Mouse (Mus musculus) mammary gland, adult 2 months (tissue): ENCODE results near the gene BC035044. TPM values are rescaled to one million over a fixed set of nuclear protein-coding genes. Genes with fewer than 3 reads are reported as not detected.

ENCODE experiments used
- polyA plus RNA-seq: library from polyadenylated mRNA; depleted of rRNA; stranded (reverse); fragments of >200 nt; gene quantifications from 2 replicates; pipeline ENCODE4 v1.2.3, GENCODE M21; 2012; ENCODE audit warnings: low replicate concordance; rRNA removed

Gene BC035044
- 2.2 and 4.7 TPM in 2 replicates for polyA plus RNA-seq

DNA sequence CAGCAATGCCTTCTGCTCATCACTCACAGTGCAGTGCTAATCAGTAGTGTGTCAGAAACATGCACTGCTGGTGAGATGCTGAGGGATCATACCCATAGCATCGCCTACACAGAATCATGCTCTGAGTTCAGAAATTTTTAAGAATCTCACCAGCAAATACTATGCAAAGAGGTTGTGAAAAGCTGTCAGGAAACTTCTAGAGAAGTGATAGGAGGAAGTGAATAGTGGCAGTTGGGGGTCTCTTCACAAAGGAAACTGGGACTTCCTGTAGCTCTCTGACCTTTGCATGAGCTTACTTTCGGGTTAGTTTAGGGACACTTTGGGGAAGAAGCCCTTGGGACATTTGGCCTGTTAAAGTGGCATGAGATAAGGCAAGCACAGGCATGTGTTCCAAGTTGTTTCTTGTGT lies at the start of gene BC035044:
Gene BC035044 (minus strand): TSS at position 179 of the 408 bp plus-strand sequence.

DNA sequence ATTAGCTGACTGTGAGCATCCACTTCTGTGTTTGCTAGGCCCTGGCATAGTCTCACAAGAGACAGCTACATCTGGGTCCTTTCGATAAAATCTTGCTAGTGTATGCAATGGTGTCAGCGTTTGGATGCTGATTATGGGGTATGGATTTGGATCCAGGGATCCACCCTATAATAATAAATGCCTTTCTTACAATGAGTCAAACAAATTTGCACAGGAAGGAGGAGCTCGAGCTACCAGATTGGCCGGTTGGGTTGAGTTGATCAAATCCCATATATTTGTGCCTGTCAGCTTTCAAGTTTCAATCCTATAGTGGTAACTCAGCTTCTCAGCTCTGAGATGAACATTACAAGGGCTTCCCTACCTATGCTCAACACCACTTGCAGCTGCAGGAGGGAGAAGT lies 43.2 kb upstream of the BC035044 start, which contains the start of gene Clec2g:
Gene Clec2g (plus strand): TSS at position 301 of the 400 bp plus-strand sequence.

DNA sequence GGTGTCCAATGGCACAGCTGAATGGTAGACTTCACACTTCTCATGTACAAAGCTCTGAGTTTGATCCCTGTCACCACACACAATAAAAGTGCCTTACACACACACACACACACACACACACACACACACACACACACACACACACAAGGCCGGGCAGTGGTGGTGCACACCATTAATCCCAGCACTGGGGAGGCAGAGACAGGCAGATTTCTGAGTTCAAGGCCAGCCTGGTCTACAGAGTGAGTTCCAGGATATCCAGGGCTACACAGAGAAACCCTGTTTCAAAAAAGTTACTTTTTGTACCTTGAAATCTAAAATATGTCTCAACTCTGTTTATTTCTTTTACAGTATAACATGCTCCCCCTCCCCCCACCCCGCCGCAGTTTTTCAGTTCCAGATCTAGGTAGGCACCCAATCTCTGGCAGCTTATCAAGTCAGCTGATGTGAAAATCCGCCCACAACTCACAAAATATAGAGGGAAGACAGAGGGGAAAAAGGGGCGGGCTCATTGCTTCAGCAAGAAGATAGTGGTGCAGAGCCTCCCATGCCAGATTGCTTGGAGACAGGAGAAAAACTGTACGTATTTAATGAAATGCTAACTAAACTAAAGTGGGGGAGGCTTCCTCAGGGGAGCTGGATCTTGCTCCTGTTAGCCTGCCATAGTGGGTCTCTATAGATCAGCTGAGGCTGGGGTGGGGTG lies 3.7 kb downstream of the BC035044 start, which contains the start of gene Clec2i:
Gene Clec2i (plus strand): TSS at position 498 of the 700 bp plus-strand sequence.

DNA sequence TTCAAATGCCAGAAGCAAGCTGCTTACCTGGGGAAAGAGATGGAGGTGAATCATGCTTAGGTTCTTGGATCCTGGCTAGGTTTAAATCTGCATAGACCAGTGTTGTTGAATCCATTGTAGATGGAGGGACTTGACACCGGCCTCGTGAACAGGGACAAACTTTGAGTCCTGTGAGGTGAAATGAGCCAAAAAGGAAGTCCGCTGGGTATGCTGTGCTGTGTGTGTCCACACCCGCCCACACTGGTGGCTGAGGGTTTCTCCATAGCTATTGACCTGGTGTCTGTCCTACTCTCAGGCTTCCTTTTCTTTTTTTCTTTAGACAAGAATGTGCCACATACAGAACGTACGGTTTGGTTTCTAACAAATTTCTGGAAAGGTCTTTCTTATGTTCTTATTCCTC lies 64.8 kb downstream of the BC035044 start, which contains the start of the genes Gm44511 and Klrb1b:
Gene Gm44511 (minus strand): TSS at position 184 of the 400 bp plus-strand sequence.
Gene Klrb1b (minus strand): TSS at position 200 of the 400 bp plus-strand sequence.

Other genes starting within 250 kb of the BC035044 start
- gene Clec2h, start 228.7 kb downstream of the BC035044 start, polyA plus RNA-seq, result not detected in 2 replicates
- gene Klrb1, start 168.1 kb downstream of the BC035044 start, polyA plus RNA-seq, result not detected in 2 replicates
- 0.74 and 1.3 TPM in 2 replicates for gene Klrb1c, start 101.9 kb downstream of the BC035044 start, polyA plus RNA-seq
- gene Gm44511, start 64.8 kb downstream of the BC035044 start, polyA plus RNA-seq, result not detected in 2 replicates
- 0.44 and 0.72 TPM in 2 replicates for gene Klrb1b, start 64.8 kb downstream of the BC035044 start, polyA plus RNA-seq
- gene Clec2i, start 3.5 kb downstream of the BC035044 start, polyA plus RNA-seq, result 1.7 and 2.9 TPM in 2 replicates
- not detected in 2 replicates for gene Clec2g, start 43.3 kb upstream of the BC035044 start, polyA plus RNA-seq
- 0.73 and 1.0 TPM in 2 replicates for gene Klrb1f, start 154.8 kb upstream of the BC035044 start, polyA plus RNA-seq
- 0.14 TPM in 1 of 2 replicates, not detected in the other for gene Clec2e, start 209.8 kb upstream of the BC035044 start, polyA plus RNA-seq